Mouse (Mus musculus): ENCODE data around the gene Exoc3l4.

GRCm38 (mm10) chr12:111385883-111386641 is 30.8 kb upstream of the Exoc3l4 start:
- TF ChIP-seq CTCF (IDR thresholded peaks at IDR 0.05; ENCODE audit: low read depth, low read length) (no peak), POLR2A (IDR thresholded peaks at IDR 0.05; ENCODE audit: insufficient read depth, low read length) (no peak)
